23 mouse cellular contexts compared by ENCODE assay signal in genomic region chr11:64071536-64071935, GRCm38 (mm10).
"Had no signal": no experiment of that assay in that cellular context is flagged by ENCODE, and none has a peak within 500 bp of the region (broad histone marks: within the 10 kb centered on the region; RNA-seq: fewer than 3 reads in every experiment).

No protein-coding gene starts in this region.

- DNase-seq: cerebellum, adult 2 months; cerebellum, adult 8-10 months; cerebellum, adult 9-10 months; cerebellum, adult 9-11 months; cerebellum, postnatal 10 days; cerebellum, postnatal 14 days; cerebellum, postnatal 25 days; cerebellum, postnatal 36 days; embryo, embryonic 11 days; forebrain, postnatal 0 days; gastrocnemius, postnatal 14 days; gastrocnemius, postnatal 25 days; gastrocnemius, postnatal 36 days; heart, adult 2 months had no signal

- H3K27me3 ChIP-seq: embryonic facial prominence, embryonic 12.5 days; embryonic facial prominence, embryonic 13.5 days; embryonic facial prominence, embryonic 15.5 days; forebrain, embryonic 12.5 days; forebrain, embryonic 13.5 days; forebrain, embryonic 15.5 days had no signal

- H3K4me3 ChIP-seq: embryonic facial prominence, embryonic 10.5 days; embryonic facial prominence, embryonic 12.5 days; embryonic facial prominence, embryonic 13.5 days; embryonic facial prominence, embryonic 15.5 days; erythroblast, embryonic 14.5 days; forebrain, embryonic 10.5 days; forebrain, embryonic 12.5 days; forebrain, embryonic 13.5 days; forebrain, embryonic 15.5 days; heart, adult 2 months had no signal

- H3K4me1 ChIP-seq: embryonic facial prominence, embryonic 10.5 days; embryonic facial prominence, embryonic 12.5 days; embryonic facial prominence, embryonic 13.5 days; embryonic facial prominence, embryonic 15.5 days; forebrain, embryonic 10.5 days; forebrain, embryonic 12.5 days; forebrain, embryonic 13.5 days; forebrain, embryonic 15.5 days had no signal

- H3K9me3 ChIP-seq: embryonic facial prominence, embryonic 10.5 days; embryonic facial prominence, embryonic 12.5 days; embryonic facial prominence, embryonic 13.5 days; embryonic facial prominence, embryonic 15.5 days; forebrain, embryonic 10.5 days; forebrain, embryonic 12.5 days; forebrain, embryonic 13.5 days; forebrain, embryonic 15.5 days had no signal

- H3K27ac ChIP-seq: embryonic facial prominence, embryonic 10.5 days; embryonic facial prominence, embryonic 12.5 days; embryonic facial prominence, embryonic 13.5 days; embryonic facial prominence, embryonic 15.5 days; forebrain, embryonic 10.5 days; forebrain, embryonic 12.5 days; forebrain, embryonic 13.5 days; forebrain, embryonic 15.5 days; heart, adult 2 months had no signal
